Mouse (Mus musculus): ENCODE measurements at regions not wholly inside any gene's neighbourhood (a gene's known extent, or its start where the extent isn't known, plus 50 kb on each side); places are given as distances from the start of the nearest gene placed in this dataset.

GRCm38 (mm10) chr6:135636648-135637047 lies 274.3 kb downstream of the Emp1 start:
- TF ChIP-seq CTCF (IDR thresholded peaks at IDR 0.05; ENCODE audit: extremely low read depth, insufficient read length, insufficient replicate concordance, low read depth, low read length) (no peak), POLR2A (IDR thresholded peaks at IDR 0.05; ENCODE audit: low read depth, low read length) (no peak)

Data from small intestine, adult 2 months (tissue).